Mouse (Mus musculus): Measurements from ENCODE around the gene Cers6. TPM values are rescaled to one million over a fixed set of nuclear protein-coding genes. Genes with fewer than 3 reads are reported as not detected.

Gene Cers6
- total RNA-seq, 2 experiments from 2014 or later: 7.3 to 10.9 TPM

GRCm38 (mm10) chr2:69047805-69048204 lies 186.6 kb downstream of the Cers6 start:
- ATAC-seq (replicated peaks; ENCODE audit: low FRiP score, poor library complexity, severe bottlenecking): no peak

- ATAC-seq (replicated peaks; ENCODE audit: low FRiP score, poor library complexity, severe bottlenecking): no peak
Measured at GRCm38 (mm10) chr2:69049179-69049578, 187.9 kb downstream of the Cers6 start.

- no peak for ATAC-seq (replicated peaks; ENCODE audit: low FRiP score, poor library complexity, severe bottlenecking)
Measured at GRCm38 (mm10) chr2:69050189-69050588, 188.9 kb downstream of the Cers6 start.

GRCm38 (mm10) chr2:69051596-69051995 lies 190.4 kb downstream of the Cers6 start:
- ATAC-seq (replicated peaks; ENCODE audit: low FRiP score, poor library complexity, severe bottlenecking): no peak

- ATAC-seq (replicated peaks; ENCODE audit: low FRiP score, poor library complexity, severe bottlenecking): no peak
Measured at GRCm38 (mm10) chr2:69053210-69053858, 192.1 kb downstream of the Cers6 start.

GRCm38 (mm10) chr2:69054279-69054678 lies 193.0 kb downstream of the Cers6 start:
- no peak for ATAC-seq (replicated peaks; ENCODE audit: low FRiP score, poor library complexity, severe bottlenecking)

- ATAC-seq (replicated peaks; ENCODE audit: low FRiP score, poor library complexity, severe bottlenecking): no peak
Measured at GRCm38 (mm10) chr2:69055174-69055573, 193.9 kb downstream of the Cers6 start.

GRCm38 (mm10) chr2:69061313-69061712 lies 200.1 kb downstream of the Cers6 start:
- no peak for ATAC-seq (replicated peaks; ENCODE audit: low FRiP score, poor library complexity, severe bottlenecking)

- ATAC-seq (replicated peaks; ENCODE audit: low FRiP score, poor library complexity, severe bottlenecking): no peak
Measured at GRCm38 (mm10) chr2:69061910-69062689, 200.9 kb downstream of the Cers6 start.

GRCm38 (mm10) chr2:69064759-69065158 lies 203.5 kb downstream of the Cers6 start:
- no peak for ATAC-seq (replicated peaks; ENCODE audit: low FRiP score, poor library complexity, severe bottlenecking)

- ATAC-seq (replicated peaks; ENCODE audit: low FRiP score, poor library complexity, severe bottlenecking): no peak
Measured at GRCm38 (mm10) chr2:69071440-69072235, 210.4 kb downstream of the Cers6 start.

- no peak for ATAC-seq (replicated peaks; ENCODE audit: low FRiP score, poor library complexity, severe bottlenecking)
Measured at GRCm38 (mm10) chr2:69077189-69077588, 215.9 kb downstream of the Cers6 start.

- ATAC-seq (replicated peaks; ENCODE audit: low FRiP score, poor library complexity, severe bottlenecking): no peak
Measured at GRCm38 (mm10) chr2:69080760-69081159, 219.5 kb downstream of the Cers6 start.

GRCm38 (mm10) chr2:69082499-69083197 lies 221.4 kb downstream of the Cers6 start:
- ATAC-seq (replicated peaks; ENCODE audit: low FRiP score, poor library complexity, severe bottlenecking): no peak

- ATAC-seq (replicated peaks; ENCODE audit: low FRiP score, poor library complexity, severe bottlenecking): no peak
Measured at GRCm38 (mm10) chr2:69083198-69083509, 221.9 kb downstream of the Cers6 start.

- ATAC-seq (replicated peaks; ENCODE audit: low FRiP score, poor library complexity, severe bottlenecking): no peak
Measured at GRCm38 (mm10) chr2:69084416-69084815, 223.2 kb downstream of the Cers6 start.

- no peak for ATAC-seq (replicated peaks; ENCODE audit: low FRiP score, poor library complexity, severe bottlenecking)
Measured at GRCm38 (mm10) chr2:69086505-69087260, 225.4 kb downstream of the Cers6 start.

GRCm38 (mm10) chr2:69095836-69096235 lies 234.6 kb downstream of the Cers6 start:
- no peak for ATAC-seq (replicated peaks; ENCODE audit: low FRiP score, poor library complexity, severe bottlenecking)

GRCm38 (mm10) chr2:69096821-69097220 lies 235.6 kb downstream of the Cers6 start:
- no peak for ATAC-seq (replicated peaks; ENCODE audit: low FRiP score, poor library complexity, severe bottlenecking)

All from erythroid progenitor cell, adult 5-6 weeks (primary cell).